7 mouse cellular contexts compared by ENCODE assay signal in genomic region chr16:33580736-33581241, GRCm38 (mm10).
A peak's percentile ranks its signal among the peaks of the same experiment; 100 is the strongest.
DNase-seq lines count a peak whose midpoint lies in the region; ATAC-seq and TF ChIP-seq lines count a peak whose summit lies in the region.

No protein-coding gene starts in this region.

- peak overlapping the region; percentile 76 for H3K27ac ChIP-seq in embryonic facial prominence, embryonic 10.5 days (replicated peaks)
- H3K27ac ChIP-seq in heart, embryonic 15.5 days, result peak overlapping the region; percentile 90
- peak overlapping the region; percentile 92 for H3K27ac ChIP-seq in kidney, postnatal 0 days

- H3K27me3 ChIP-seq in embryonic facial prominence, embryonic 10.5 days (replicated peaks; ENCODE audit: low read depth, poor library complexity, severe bottlenecking), result 0 out of 2 replicates have a peak, but pooled peaks cover 5% of the 10 kb centered on the region
- H3K27me3 ChIP-seq in heart, embryonic 15.5 days, result no peaks in the 10 kb centered on the region
- H3K27me3 ChIP-seq in kidney, postnatal 0 days (ENCODE audit: insufficient read depth, low read length), result no peaks in the 10 kb centered on the region

- 0 out of 2 replicates have a peak, but pooled peaks have one; percentile 4 for TF ChIP-seq CTCF in kidney, postnatal 0 days (IDR thresholded peaks at IDR 0.05; ENCODE audit: low read depth)

- H3K36me3 ChIP-seq in embryonic facial prominence, embryonic 10.5 days (replicated peaks), result no peaks in the 10 kb centered on the region
- H3K36me3 ChIP-seq in heart, embryonic 15.5 days, result no peaks in the 10 kb centered on the region
- H3K36me3 ChIP-seq in kidney, postnatal 0 days (ENCODE audit: insufficient read depth, low read length), result no peaks in the 10 kb centered on the region

- no peaks in the 10 kb centered on the region for H3K9me3 ChIP-seq in embryonic facial prominence, embryonic 10.5 days
- no peaks in the 10 kb centered on the region for H3K9me3 ChIP-seq in heart, embryonic 15.5 days (replicated peaks)
- no peaks in the 10 kb centered on the region for H3K9me3 ChIP-seq in kidney, postnatal 0 days (replicated peaks; ENCODE audit: low read length)

- no peak overlapping the region for H3K9ac ChIP-seq in heart, embryonic 15.5 days
- H3K9ac ChIP-seq in kidney, postnatal 0 days (ENCODE audit: low read depth, low read length), result no peak overlapping the region; the same call in 1 of the 2 replicates

- peak; percentile 81 for ATAC-seq in heart, embryonic 15.5 days (replicated peaks; ENCODE audit: insufficient number of reproducible peaks, insufficient read depth, low FRiP score, low read depth)
- no peak for ATAC-seq in kidney, postnatal 0 days (replicated peaks; ENCODE audit: low FRiP score, low read depth)

- H3K4me3 ChIP-seq in embryonic facial prominence, embryonic 10.5 days, result no peak overlapping the region
- no peak overlapping the region for H3K4me3 ChIP-seq in heart, embryonic 15.5 days
- no peak overlapping the region for H3K4me3 ChIP-seq in kidney, postnatal 0 days (replicated peaks; ENCODE audit: low read depth, low read length)

- peaks cover 46% of the 10 kb centered on the region for H3K4me1 ChIP-seq in embryonic facial prominence, embryonic 10.5 days
- peaks cover 92% of the 10 kb centered on the region for H3K4me1 ChIP-seq in heart, embryonic 15.5 days (replicated peaks)
- peaks cover 42% of the 10 kb centered on the region for H3K4me1 ChIP-seq in kidney, postnatal 0 days (replicated peaks; ENCODE audit: insufficient read depth, low read length)

- 0 out of 2 replicates have a peak overlapping the region, but pooled peaks have one; percentile 1 for H3K4me2 ChIP-seq in heart, embryonic 15.5 days
- no peak overlapping the region for H3K4me2 ChIP-seq in kidney, postnatal 0 days (ENCODE audit: low read length)

- peak; percentile 38 for DNase-seq in cerebellum, adult 11 months
- DNase-seq in embryonic facial prominence, embryonic 10.5 days (ENCODE audit: low spot score), result no peak
- peak; percentile 82 for DNase-seq in kidney, postnatal 0 days (ENCODE audit: low spot score)
- DNase-seq in lung, postnatal 36 days, result peak; percentile 84
- DNase-seq in thymus, postnatal 25 days, result no peak
- DNase-seq in layer of hippocampus, adult 18-20 months (ENCODE audit: low spot score in 2 of 2), result no peak

Comparison
In these comparisons a context has a peak if more than half of its experiments do, and no peak if none do; other contexts are left out.
1. DNase-seq: peak in cerebellum, adult 11 months (single experiment), kidney, postnatal 0 days (single experiment) and lung, postnatal 36 days (single experiment); none in embryonic facial prominence, embryonic 10.5 days (single experiment), thymus, postnatal 25 days (single experiment) and layer of hippocampus, adult 18-20 months (0 of 2).
2. Peak in every context shown above with its lines, with median percentiles within 50 percentile points of each other: H3K27ac ChIP-seq.